Mouse (Mus musculus) left cerebral cortex, postnatal 36 days (tissue): ENCODE results near the gene Tgfbr3. TPM values are rescaled to one million over a fixed set of nuclear protein-coding genes. Genes with fewer than 3 reads are reported as not detected.

Experiments used
- DNase-seq, 2 experiments: peaks; one replicate each; pipeline ENCODE4 v3.0.0; 2021 to 2022; ENCODE audit warnings: low spot score in 2 of 2, mixed read lengths in 1 of 2
- intact Hi-C: fragments of 180-260 bp; cut with DNase I; formaldehyde crosslinking; loops from one replicate; pipeline ENCODE4 v1.15.1; 2025
- total RNA-seq, 2 experiments: library from RNA; stranded (reverse); gene quantifications; 2 replicates each; pipeline ENCODE4 v1.2.3; 2021

The Tgfbr3 gene
- 10 to 100 TPM in 1 of 2 experiments, 1 to 10 TPM in 1; 7.9 to 10.1 TPM for total RNA-seq

DNA sequence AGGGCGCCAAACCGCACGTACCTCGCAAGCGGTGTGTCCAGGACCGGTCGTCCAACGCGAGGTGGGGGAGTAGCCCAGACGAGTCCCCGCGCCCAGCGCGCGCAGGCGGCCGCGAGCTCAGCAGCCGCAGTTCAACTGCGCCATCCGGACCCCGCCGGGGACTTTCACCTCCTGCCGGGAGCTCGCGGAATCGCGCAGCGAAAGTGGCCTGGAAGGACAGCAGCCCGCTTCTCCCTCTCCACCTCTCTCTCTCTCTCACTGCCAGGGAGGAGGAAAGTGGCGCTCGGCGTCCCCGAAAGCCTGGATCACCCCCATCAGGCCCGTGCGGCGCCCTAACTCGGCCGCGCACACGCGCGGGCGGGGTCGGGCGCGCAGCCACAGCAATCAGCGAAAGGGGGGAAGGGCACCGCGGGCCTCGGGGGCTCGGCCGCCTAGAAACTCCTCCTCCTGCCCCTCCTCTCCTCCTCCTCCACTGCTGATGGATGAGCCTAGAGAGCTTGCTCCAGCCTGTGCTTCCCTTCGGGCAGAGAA, at the start of gene Tgfbr3:
TSS of gene Tgfbr3 (minus strand) at position 396 of the 531 bp plus-strand sequence.
- intact Hi-C loops, result loop anchor here (10.0 kb wide), 2 partner anchors 144 to 204 kb away; no protein-coding TSS in a partner anchor

GRCm38 (mm10) chr5:107330916-107331421, 41.5 kb upstream of the Tgfbr3 start, which contains the start of gene Brdt:
TSS of gene Brdt (plus strand) at chr5:107331159.
- intact Hi-C loops, result no loop called here
- no peak for DNase-seq

More for the DNA sequence above, at the start of gene Tgfbr3:
- DNase-seq, result peak; percentile 59 to 73

GRCm38 (mm10) chr5:107320703-107321102, 31.3 kb upstream of the Tgfbr3 start:
- intact Hi-C loops, result loop anchor here (2.0 kb wide), 2 partner anchors 330 to 460 kb away; no protein-coding TSS in a partner anchor
- DNase-seq, result no peak

- intact Hi-C loops, result no loop called here
- DNase-seq, result no peak
Observed at GRCm38 (mm10) chr5:107317141-107317540, 27.7 kb upstream of the Tgfbr3 start.

- DNase-seq, result no peak
- intact Hi-C loops, result no loop called here
Observed at GRCm38 (mm10) chr5:107307432-107307831, 18.0 kb upstream of the Tgfbr3 start.

DNA sequence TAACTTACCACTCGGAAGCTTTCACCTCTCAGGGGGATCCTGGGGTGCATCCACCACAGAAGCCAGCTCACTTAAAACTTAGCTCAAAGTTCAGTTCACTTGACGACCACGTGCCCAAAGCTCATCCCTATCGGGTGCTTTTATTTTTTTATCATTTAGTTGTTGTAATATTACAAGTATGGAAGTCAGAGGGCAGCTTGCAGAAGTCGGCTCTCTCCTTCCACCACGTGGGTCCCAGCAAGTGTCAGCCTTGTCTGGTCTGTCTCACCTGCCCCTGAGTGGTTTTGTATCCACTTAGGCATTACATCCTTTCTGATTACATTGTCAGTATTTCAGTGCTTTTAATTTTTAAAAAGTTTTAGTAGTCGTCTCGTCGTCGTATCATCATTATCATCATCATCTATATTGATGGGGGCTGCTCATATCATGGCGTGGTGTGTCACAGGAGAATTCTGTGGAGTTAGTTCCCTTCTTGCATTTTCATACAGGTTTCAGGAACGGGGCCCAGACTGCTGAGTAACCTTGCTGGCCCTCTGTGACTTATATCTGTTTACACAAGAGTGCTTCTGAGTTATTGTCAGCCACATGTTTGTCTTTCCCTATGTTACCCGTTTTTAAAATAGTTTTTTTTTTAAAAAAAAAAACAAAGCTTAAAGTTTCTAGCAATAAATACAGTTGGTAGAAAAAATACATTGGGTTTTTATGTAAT, 14.8 kb upstream of the Tgfbr3 start:
- DNase-seq, result no peak
- intact Hi-C loops, result no loop called here

- no peak for DNase-seq
- intact Hi-C loops, result no loop called here
Observed at GRCm38 (mm10) chr5:107303350-107303861, 14.0 kb upstream of the Tgfbr3 start.

DNA sequence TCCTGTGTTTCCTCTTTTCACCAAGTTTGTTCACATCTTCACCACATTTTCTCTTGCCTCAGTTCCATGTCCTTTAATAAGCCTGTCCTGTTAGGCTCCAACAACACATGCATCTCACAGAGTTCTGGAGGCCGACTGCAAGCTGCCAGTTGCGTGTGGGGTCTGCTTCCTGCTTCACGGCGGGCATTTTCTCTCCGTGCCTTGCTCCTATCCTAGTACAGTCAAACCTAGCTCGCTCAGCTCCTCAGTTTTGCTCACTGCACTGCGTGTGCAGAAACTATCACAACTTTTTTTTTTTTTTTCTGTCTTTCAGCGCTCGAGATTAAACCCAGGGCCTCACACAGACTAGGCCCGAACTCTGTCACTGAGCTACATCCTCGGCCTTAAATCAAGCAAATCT, 9.4 kb upstream of the Tgfbr3 start:
- intact Hi-C loops, result no loop called here
- DNase-seq, result no peak

GRCm38 (mm10) chr5:107296512-107297322, 7.3 kb upstream of the Tgfbr3 start:
- no peak for DNase-seq
- intact Hi-C loops, result no loop called here

- intact Hi-C loops, result no loop called here
- no peak for DNase-seq
Observed at GRCm38 (mm10) chr5:107295817-107296511, 6.5 kb upstream of the Tgfbr3 start.

GRCm38 (mm10) chr5:107295061-107295816, 5.8 kb upstream of the Tgfbr3 start:
- intact Hi-C loops, result no loop called here
- DNase-seq, result no peak

DNA sequence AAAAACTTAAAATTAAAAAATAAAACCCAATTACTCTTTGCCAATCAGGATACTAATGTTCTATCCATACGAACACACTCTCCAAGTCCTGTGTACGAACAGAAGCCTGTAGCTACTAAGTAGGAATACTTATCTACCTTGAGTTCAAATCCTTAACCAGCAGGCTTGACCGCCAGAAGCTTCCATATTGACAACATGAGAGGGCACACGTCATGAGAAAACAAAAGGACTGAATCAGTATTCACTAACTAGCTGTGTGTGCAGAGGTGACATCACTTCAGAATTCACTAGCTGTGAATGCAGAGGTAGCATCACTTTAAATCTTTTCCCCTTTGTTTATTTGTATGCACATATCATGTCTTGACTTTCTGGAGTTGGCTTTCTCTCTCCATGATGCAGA, 4.6 kb upstream of the Tgfbr3 start:
- intact Hi-C loops, result no loop called here
- DNase-seq, result no peak

- DNase-seq, result no peak
- intact Hi-C loops, result loop anchor here (10.0 kb wide), 2 partner anchors 145 to 205 kb away; no protein-coding TSS in a partner anchor
Observed at GRCm38 (mm10) chr5:107289986-107290385, 557 bp upstream of the Tgfbr3 start.

DNA sequence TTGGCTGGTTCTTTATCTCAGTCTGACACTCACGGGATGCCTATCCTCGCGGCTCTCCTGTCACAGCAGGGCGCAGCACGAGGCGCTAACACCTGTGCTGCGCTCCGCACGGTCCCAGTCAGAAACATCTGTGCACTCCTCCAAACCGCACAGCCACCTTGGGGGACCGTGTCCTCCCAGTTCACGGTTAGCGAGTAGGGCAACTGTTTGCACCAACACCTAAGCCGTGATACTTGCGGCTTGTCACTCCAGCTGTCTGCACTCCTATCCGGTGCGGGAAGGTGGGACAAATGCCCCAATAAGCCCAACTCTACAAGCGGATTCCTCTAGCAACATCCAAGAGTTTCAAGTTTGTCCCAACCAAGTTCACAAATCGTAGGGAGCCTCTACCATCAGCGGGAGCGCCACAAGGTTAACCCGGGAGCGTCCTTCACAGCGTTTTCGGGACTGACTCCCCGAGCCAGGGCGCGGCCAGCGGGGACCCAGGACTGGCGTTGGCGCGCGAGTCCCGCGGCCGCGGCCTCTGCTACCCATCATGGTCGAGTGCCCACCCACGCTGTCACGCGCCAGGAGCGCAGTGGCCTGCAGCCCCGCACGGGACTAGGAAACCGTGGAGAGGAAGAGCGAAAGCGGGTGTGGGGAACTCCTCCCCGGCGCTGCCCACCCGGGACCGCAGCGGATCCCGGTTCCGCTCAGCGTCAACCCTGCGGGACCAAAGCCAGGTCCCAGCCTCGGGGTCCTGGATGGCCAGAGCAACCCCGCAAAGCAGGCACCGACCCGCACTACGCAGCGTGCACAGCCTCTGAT, 799 bp downstream of the Tgfbr3 start:
- DNase-seq, result peak; percentile 49 to 59
- intact Hi-C loops, result loop anchor here (10.0 kb wide), 2 partner anchors 144 to 204 kb away; no protein-coding TSS in a partner anchor

DNA sequence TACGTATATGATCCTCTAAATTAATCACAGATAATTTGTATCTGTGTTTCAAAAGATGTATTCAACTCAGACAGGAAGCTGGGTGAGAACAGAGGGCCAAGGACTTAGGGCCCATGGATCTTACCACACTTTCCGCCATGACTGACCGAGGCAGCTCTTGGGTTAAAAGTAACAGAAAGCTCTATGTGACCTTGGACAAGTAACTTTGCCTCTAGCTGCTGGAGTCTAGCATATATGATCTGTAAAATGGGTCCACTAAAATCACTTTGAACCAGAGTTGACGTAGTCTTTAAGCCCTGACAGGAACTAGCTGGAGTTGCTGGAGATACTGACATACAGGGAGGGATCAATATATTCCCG, 1.5 kb downstream of the Tgfbr3 start:
- no peak for DNase-seq
- intact Hi-C loops, result loop anchor here (1.0 to 10.0 kb wide), 3 partner anchors 143 to 292 kb away; no protein-coding TSS in a partner anchor

- DNase-seq, result peak in 1 of 2 experiments; percentile 24
- intact Hi-C loops, result loop anchor here (1.0 to 10.0 kb wide), 3 partner anchors 143 to 291 kb away; no protein-coding TSS in a partner anchor
Observed at GRCm38 (mm10) chr5:107287254-107287907, 2.0 kb downstream of the Tgfbr3 start.

DNA sequence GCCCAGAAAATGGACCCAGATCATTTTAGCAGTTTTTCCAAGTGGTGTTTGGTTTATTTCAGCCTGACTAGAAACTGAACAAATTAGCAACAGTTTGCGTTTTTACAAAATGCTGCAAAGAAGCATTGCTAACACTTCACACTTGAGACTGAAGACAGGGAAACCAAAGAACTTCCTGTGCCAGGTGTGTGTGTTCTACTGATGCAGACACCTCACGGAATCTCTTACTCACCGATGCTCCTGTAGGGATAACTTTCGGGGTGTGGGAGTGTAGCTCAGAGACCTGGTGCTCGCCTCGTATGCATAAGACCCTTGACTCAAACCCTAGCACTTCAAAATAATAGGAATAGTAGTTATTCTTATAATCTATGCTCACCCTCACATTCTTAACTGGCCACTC, 3.9 kb downstream of the Tgfbr3 start:
- intact Hi-C loops, result loop anchor here (10.0 kb wide), 2 partner anchors 141 to 201 kb away; no protein-coding TSS in a partner anchor
- no peak for DNase-seq
